In the genomic region with DNA sequence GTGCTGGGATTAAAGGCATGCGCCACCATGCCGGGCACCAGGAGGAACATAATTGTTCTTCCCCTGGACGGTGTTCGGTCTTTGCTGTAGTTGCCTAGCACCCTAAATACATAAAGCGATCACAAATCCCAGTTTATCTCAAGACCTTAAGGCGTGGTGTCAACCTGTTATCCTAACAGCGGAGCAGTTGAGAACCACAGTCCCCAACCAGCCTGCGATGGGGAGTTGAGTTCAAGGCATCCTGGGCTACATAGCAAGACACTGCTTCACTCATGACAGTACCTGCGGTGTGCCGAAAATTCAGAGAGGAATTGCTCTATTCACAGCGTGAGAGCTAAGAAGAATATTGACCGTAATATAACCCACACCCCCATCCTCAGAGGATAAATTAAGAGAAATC, we compare ENCODE assay signal across 1 mouse cellular context.
TF ChIP-seq lines count a peak whose summit lies in the region.

No protein-coding gene starts in this region.

TF ChIP-seq in MEL, 35 proteins besides CTCF, POLR2A, EP300 and RAD21 (continued from another document):
- TF ChIP-seq CHD2 (IDR thresholded peaks at IDR 0.05; ENCODE audit: low read length) (no peak), NELFE (IDR thresholded peaks at IDR 0.05; ENCODE audit: low read depth, low read length) (no peak), ZKSCAN1 (IDR thresholded peaks at IDR 0.05; ENCODE audit: low read depth, low read length) (no peak), BHLHE40 (IDR thresholded peaks at IDR 0.05; ENCODE audit: borderline replicate concordance, low read depth, low read length) (no peak), CHD1 (IDR thresholded peaks at IDR 0.05; ENCODE audit: low read depth, low read length) (no peak), POLR2AphosphoS5 (IDR thresholded peaks at IDR 0.05; ENCODE audit: borderline replicate concordance, low read depth, low read length) (no peak), NRF1 (IDR thresholded peaks at IDR 0.05; ENCODE audit: insufficient read depth, low read depth, low read length, poor library complexity, severe bottlenecking) (no peak), KAT2A (conservative IDR thresholded peaks at IDR 0.05; ENCODE audit: low read depth, low read length) (no peak), MAZ (IDR thresholded peaks at IDR 0.05; ENCODE audit: low read depth, low read length) (no peak), USF2 (IDR thresholded peaks at IDR 0.05; ENCODE audit: borderline replicate concordance in 1 of 2, insufficient read depth in 1 of 2, low read depth in 1 of 2, low read length in 2 of 2) (no peak), GABPA (IDR thresholded peaks at IDR 0.05; ENCODE audit: low read depth, low read length) (no peak), ZNF384 (IDR thresholded peaks at IDR 0.05; ENCODE audit: low read depth, low read length) (no peak), MYB (IDR thresholded peaks at IDR 0.05; ENCODE audit: low read depth, low read length) (no peak), POLR2AphosphoS2 (IDR thresholded peaks at IDR 0.05; ENCODE audit: low read length) (no peak), MYC (IDR thresholded peaks at IDR 0.05; ENCODE audit: low read depth, low read length) (no peak), MAFK (IDR thresholded peaks at IDR 0.05; ENCODE audit: borderline replicate concordance, low read depth, low read length) (no peak), ETS1 (IDR thresholded peaks at IDR 0.05; ENCODE audit: low read depth, low read length) (no peak)
